Mouse (Mus musculus): ENCODE measurements around the gene Cish.

Gene Cish

GRCm38 (mm10) chr9:107296016-107296040, at the start of gene Cish:
TSS of gene Cish (plus strand) at chr9:107296026.
- no peak for DNase-seq

GRCm38 (mm10) chr9:107246170-107246569, 49.7 kb upstream of the Cish start:
- no peak for DNase-seq

- no peak for DNase-seq
These were observed 46.7 kb upstream of the Cish start for GRCm38 (mm10) chr9:107249154-107249553.

- DNase-seq, result no peak
These were observed 45.1 kb upstream of the Cish start for GRCm38 (mm10) chr9:107250416-107251337.

- no peak for DNase-seq
These were observed 43.7 kb upstream of the Cish start for GRCm38 (mm10) chr9:107252164-107252563.

- DNase-seq, result no peak
These were observed 41.4 kb upstream of the Cish start for GRCm38 (mm10) chr9:107254476-107254875.

- DNase-seq, result no peak
These were observed 40.9 kb upstream of the Cish start for GRCm38 (mm10) chr9:107254925-107255324.

- DNase-seq, result no peak
These were observed 40.2 kb upstream of the Cish start for GRCm38 (mm10) chr9:107255596-107255995.

- DNase-seq, result no peak
These were observed 36.3 kb upstream of the Cish start for GRCm38 (mm10) chr9:107259571-107259970.

- no peak for DNase-seq
These were observed 35.4 kb upstream of the Cish start for GRCm38 (mm10) chr9:107260429-107260828.

- DNase-seq, result no peak
These were observed 35.0 kb upstream of the Cish start for GRCm38 (mm10) chr9:107260836-107261235.

- no peak for DNase-seq
These were observed 34.0 kb upstream of the Cish start for GRCm38 (mm10) chr9:107261792-107262191.

GRCm38 (mm10) chr9:107262375-107262774, 33.5 kb upstream of the Cish start:
- DNase-seq, result no peak

GRCm38 (mm10) chr9:107263912-107264311, 31.9 kb upstream of the Cish start:
- no peak for DNase-seq

GRCm38 (mm10) chr9:107264731-107265130, 31.1 kb upstream of the Cish start:
- no peak for DNase-seq

- no peak for DNase-seq
These were observed 28.8 kb upstream of the Cish start for GRCm38 (mm10) chr9:107267028-107267427.

GRCm38 (mm10) chr9:107267721-107268402, 28.0 kb upstream of the Cish start:
- DNase-seq, result no peak

- DNase-seq, result no peak
These were observed 26.1 kb upstream of the Cish start for GRCm38 (mm10) chr9:107269772-107270171.

- DNase-seq, result no peak
These were observed 24.5 kb upstream of the Cish start for GRCm38 (mm10) chr9:107271177-107271938.

GRCm38 (mm10) chr9:107272284-107272683, 23.5 kb upstream of the Cish start:
- no peak for DNase-seq

- DNase-seq, result no peak
These were observed 22.6 kb upstream of the Cish start for GRCm38 (mm10) chr9:107273184-107273583.

- no peak for DNase-seq
These were observed 21.1 kb upstream of the Cish start for GRCm38 (mm10) chr9:107274751-107275150.

GRCm38 (mm10) chr9:107275710-107276109, 20.1 kb upstream of the Cish start:
- no peak for DNase-seq

GRCm38 (mm10) chr9:107277603-107278002, 18.2 kb upstream of the Cish start:
- DNase-seq, result no peak
